Mouse (Mus musculus): ENCODE results near the gene Tspan18.

- TF ChIP-seq CTCF (conservative IDR thresholded peaks at IDR 0.05; ENCODE audit: low read length) (no peak), NANOG (IDR thresholded peaks at IDR 0.05; ENCODE audit: borderline replicate concordance, low read length) (no peak), POU5F1 (IDR thresholded peaks at IDR 0.05; ENCODE audit: borderline replicate concordance, low read length) (no peak)
Measured at GRCm38 (mm10) chr2:93212865-93213264, 121.4 kb downstream of the Tspan18 start.
